Mouse (Mus musculus) bone marrow macrophage, adult 2 months (primary cell): ENCODE results near the gene Myo15b.

Experiments
- CTCF ChIP-seq: IDR thresholded peaks from 2 replicates; pipeline ENCODE4 v1.5.1; 2012; ENCODE audit warnings: low read depth, mild to moderate bottlenecking, low read length, moderate library complexity
- POLR2A ChIP-seq: IDR thresholded peaks from 2 replicates; pipeline ENCODE4 v1.6.1; 2012; ENCODE audit warnings: mild to moderate bottlenecking, low read depth, low read length, borderline replicate concordance

DNA sequence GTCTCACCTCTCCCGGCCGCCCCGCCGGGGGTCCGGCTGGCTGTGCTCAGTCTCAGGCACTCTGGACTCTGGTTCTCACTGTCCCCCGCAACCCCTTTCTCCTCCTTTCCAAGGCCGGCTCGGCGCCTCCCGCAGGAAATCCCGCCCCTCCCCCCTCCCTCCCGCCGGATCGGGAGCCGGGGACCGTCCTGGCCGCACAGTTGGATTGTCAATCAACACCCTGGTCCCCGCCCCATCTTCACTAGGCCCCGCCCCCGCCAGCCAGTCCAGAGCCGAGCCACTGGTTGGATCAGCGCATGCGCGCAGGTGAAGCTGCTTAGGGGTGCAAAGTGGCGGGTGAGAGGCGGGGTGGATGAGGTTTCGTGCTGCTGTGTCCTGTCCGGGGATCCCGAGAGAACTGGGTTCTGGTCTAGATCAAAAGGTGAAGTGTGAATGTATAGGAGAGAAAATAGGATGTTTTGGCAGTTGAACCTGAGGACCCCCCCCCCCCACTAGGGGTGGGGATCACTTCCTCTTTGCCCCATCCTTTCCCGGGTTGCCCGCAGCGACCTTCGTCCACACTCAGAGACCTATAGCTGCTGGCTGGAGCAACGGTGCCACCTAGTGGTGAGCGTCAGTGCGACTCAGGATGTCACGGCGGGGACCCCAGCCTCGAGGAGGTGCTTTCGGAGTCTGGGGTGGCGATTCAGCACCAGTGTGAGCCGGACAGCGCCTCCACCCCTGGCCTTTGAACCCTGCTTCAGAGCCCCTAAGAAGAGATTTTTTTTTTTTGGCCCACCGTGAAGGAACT is 44.5 kb upstream of the Myo15b start, which contains the start of gene Caskin2:
- TF ChIP-seq CTCF (peak; percentile 74), POLR2A (no peak)
